Mouse (Mus musculus): ENCODE measurements around the gene Frmd5. TPM values are rescaled to one million over a fixed set of nuclear protein-coding genes. Genes with fewer than 3 reads are reported as not detected.
"Not testable (repeated sequence)": the region's sequence is repeated elsewhere in the genome, so short reads cannot be mapped to it uniquely, and the experiment has no call there.

Frmd5 gene
- 100 to 1,000 TPM; 161 to 204 TPM for total RNA-seq (2021)

DNA sequence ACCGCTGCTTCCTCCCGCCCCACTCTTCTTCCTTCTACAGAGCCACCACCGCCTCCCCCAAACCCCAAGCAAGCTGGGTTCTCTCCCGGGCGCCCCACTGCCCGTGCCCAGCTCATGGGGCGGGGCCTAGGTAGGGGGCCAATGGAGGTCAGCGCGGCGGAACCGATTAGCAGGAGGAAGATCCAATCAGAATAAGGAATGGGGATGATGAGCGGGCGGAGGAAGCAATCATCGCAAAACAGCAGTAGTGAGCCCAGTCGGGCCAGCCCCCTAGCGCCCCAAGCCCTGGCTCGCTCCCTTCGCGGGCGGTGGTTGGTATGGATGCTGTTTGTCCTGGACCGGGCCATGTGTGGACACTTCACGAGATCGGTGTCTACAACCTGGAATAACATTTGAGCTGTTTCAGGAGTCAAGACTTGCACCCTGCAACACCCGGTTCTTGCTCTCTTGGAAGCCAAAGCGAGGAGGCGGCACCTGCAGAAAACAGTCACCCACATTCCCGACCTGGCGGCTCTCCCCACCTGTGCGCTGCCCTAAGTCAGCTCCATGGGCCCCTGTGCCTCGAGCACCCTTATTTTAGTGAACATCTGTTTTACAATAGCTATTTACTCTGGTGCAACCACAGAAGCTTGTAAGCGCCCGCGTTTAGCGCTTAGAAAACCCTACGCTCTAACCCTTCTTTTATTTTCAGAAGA lies at the start of gene Frmd5:
Gene Frmd5, minus strand, starts transcription at position 129 of the 695 bp plus-strand sequence.
- peak; percentile 87 for DNase-seq

DNA sequence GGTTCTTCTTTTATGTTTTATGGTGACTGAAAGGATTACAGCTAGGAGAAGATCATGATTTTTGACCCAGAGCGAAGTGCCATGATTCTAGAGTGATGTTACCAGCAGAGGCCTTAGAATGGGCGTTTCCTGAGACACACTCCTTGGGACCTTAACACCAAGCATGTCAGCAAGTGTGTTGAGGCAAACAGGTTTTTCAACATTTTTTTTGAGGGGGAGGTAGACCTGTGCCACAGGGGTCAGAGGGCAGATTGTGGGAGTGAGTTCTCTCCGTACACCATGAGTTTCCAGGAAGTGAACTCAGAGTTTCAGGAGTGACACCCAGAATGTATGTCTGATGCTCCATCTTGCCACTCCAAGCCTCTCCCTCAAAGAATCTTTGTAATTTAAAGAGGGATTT lies 47.1 kb upstream of the Frmd5 start:
- no peak for DNase-seq

DNA sequence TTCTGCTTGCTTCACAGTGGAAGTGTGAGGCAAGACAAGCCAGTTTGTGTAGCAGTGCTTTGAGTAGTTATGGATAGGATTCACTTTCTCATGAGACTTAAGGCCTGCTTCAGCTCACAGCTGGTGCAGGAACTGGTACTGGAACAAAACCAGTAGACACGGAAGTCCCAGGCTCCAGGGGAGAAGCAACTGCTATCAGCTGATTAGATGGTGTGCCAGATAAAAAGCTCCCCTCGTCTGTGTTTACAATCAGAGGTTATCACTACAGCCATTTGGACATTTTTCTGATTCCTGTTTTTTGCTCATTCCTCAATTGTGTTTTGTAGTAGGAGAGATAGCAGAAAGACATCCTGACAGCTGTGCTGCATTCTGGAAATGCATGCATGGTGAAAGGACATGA lies 45.2 kb upstream of the Frmd5 start:
- no peak for DNase-seq

DNA sequence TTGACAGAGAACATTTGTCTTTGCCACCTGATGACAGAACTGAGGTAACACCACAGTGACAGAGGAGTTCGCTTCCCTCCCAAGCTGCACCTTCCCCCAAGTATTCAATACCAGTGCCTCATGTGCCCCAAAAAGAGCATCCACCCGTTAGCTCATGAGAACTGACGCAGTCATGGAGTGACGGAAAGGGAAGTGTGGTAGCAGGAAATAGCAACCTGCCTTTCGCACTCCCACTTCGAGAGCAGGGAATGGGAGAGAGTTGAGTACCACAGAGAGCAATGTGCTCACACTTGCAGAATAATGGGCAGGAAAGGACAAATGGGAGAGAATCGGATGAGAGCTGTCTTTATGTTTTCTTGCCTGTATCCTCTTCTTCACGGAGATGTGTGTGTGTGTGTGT lies 39.2 kb upstream of the Frmd5 start:
- DNase-seq = no peak

DNA sequence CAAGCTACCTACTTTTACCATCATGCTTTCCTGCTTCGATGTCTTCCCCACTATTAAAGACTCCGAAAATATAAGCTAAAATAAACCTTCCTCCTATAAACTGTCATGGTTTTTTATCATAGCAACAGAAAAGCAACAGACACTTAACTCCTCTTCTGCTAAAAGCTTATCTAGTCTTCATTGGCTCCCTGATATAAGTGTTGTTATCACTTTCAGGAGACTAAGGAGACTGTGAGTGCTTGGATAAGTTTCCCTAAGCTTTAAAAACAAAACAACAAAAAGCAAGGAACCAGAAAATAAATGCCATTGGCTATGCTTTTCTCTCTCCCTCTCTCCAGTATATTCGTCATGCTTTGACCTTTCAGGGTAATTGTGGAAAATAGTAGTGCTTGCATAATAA lies 35.4 kb upstream of the Frmd5 start:
- DNase-seq = no peak

DNA sequence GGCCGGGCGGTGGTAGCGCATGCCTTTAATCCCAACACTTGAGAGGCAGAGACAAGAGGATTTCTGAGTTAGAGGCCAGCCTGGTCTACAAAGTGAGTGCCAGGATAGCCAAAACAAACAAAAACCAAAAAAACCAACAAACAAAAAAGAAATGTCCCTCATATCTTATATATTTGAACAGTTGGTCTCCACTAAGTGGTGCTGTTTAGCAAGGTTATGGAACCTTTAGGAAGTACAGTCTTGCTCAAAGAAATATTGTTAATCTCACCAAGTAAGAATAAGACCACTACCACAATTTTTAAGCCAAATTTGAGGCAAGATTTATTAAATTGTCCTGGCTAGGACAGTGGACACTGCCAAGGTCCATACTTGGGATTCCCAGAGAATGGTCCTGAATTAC lies 34.6 kb upstream of the Frmd5 start:
- no peak for DNase-seq

DNA sequence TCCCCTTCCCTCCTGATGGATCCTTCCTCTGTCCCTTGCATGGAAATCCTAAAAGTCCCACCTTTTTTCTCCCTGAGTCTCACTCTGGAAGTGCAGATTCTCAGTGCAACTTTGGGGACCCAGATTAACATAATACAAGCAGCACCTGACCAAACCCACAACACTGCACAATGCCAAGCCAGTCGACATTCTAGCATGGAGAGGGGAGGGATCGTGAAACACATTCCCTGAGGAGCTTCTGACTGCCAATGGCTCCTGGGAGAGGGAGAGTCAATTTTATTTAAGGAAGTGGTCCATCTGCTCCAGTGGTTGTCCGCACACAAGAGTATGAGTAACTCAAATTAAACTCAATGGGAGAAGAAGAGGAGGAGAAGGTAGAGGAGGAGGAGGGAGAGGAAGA lies 28.0 kb upstream of the Frmd5 start:
- no peak for DNase-seq

DNA sequence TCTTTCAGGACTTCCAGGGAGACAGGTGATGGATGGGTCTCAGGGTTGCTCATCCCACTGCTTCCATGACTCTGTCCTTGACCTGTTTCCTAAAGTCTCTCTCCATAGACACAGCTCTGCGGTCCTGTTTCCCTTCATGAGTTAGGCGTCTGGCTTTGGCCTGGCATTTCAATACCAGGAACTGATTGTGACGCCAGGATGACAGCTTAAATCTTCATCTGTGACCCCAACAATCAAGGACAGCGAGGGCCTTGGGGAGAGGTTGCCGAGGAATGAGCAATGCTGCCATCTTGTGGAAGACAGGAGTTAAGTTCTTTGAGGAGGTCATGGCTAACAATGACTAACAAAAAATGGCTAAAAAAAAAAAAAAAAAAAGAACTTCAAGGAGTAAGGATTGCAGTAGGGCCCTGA lies 25.6 kb upstream of the Frmd5 start:
- DNase-seq = peak; percentile 67

DNA sequence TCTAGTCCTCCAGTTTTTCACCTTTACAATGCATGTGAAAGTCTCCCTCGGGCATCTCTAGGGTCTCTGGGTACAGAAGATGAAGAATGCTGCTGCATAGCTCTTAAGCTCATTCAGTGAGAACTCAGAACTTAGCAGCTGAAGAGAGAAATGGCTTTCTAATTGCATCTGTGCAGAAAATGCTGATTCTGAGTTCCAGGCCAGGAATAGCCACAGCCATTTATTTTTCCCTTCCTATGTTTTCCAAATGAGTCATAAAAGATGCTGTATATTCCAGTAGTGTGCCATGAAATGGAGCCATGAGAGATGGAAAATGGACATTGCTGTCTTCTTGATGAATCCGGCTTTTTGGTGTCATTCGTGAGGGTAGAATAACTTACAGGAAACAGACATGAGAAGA lies 21.5 kb upstream of the Frmd5 start:
- no peak for DNase-seq

DNA sequence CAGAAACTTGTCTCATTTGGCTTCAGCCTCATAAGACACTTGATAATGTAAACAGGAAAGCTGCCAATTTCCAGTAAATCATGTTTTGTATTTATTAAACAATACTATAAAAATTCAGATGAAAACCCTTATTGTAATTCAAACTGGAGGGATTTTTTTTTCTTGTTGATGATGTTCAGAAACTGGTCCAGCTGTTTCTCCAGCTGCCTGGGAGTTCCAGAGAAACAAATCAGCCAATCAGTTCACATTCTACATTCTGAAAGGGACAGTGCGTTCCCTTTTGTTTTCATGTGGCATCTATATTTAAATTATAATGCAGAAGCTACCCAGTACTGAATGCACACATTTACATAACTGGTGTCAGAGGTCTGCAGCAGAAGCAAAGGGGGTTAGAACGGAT lies 19.3 kb upstream of the Frmd5 start:
- DNase-seq = no peak

DNA sequence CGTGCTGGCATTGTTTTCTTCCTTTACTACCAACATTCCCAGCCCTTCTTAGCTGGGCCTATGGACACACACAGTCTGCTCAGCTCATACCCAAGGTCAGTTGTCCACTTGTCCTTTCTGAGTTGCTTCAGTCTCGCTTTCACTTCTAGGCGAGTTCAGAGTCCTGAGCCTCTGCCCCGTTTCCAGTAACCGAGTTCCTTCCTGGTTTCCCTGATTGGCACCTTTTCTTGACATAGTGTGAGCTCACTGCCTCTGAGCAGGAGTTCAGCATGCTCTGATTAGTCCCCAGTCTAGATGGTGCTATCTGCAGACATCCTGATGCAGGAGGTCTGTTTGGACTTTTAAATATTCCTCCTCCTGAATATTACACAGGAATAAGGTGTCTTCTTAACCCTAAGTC lies 17.8 kb upstream of the Frmd5 start:
- DNase-seq = no peak

DNA sequence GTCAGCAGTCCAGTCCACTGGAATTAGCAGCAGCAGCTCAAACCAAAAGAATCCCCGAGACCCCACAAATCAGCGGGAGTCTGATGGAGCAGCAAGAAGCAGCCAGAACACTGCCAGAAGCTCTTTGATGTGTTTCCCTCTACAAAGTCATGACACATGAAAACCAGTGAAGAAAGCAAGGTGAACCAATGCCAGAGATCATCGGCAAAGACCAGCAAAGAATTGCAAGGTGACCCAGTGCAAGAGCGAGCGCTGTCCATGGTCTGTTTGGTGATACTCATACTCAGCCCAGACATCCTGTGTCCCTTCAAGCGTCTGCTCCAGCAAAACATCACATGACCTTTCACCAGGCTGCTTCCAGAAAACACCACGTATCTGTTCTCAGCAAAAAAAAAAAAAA lies 14.9 kb upstream of the Frmd5 start:
- DNase-seq = no peak

DNA sequence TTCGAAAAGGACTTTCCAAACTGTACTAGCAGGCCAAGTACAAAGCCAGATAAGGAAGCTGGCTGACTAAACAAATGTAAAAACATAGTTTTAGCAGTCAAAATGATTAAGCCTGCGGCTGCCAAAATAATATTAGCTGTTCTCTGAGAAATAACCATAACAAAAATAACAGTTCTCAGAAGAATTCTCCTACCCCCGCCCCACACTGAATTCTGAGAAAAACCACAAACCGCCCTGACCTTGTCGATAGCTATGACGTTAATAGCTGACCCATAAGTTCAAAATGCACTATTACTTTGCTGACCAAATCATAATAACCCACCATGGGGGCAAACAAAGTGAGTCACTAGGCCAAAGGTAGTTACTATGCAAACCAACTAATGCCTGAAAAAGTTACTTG lies 4.0 kb upstream of the Frmd5 start:
- DNase-seq = not testable (repeated sequence)

DNA sequence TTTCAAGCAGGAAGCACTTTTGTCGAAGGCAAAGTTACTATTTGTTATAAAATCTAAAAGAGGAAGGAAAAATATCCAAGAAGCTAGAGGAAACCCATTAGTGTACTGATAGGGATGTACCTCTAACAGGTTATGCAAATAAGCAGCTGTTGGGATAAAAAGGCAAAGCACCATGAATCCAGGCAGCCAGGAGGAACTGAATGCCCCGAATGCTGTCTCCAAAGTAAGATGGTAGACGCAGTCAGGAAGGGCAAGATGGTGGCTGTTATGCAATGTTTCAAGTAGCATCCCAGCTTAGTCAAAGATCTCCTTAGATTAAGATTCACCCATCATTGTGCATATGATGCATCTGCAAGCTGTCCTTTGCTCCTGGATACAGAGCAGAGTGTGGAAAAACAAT lies 2.2 kb upstream of the Frmd5 start:
- DNase-seq = no peak

DNA sequence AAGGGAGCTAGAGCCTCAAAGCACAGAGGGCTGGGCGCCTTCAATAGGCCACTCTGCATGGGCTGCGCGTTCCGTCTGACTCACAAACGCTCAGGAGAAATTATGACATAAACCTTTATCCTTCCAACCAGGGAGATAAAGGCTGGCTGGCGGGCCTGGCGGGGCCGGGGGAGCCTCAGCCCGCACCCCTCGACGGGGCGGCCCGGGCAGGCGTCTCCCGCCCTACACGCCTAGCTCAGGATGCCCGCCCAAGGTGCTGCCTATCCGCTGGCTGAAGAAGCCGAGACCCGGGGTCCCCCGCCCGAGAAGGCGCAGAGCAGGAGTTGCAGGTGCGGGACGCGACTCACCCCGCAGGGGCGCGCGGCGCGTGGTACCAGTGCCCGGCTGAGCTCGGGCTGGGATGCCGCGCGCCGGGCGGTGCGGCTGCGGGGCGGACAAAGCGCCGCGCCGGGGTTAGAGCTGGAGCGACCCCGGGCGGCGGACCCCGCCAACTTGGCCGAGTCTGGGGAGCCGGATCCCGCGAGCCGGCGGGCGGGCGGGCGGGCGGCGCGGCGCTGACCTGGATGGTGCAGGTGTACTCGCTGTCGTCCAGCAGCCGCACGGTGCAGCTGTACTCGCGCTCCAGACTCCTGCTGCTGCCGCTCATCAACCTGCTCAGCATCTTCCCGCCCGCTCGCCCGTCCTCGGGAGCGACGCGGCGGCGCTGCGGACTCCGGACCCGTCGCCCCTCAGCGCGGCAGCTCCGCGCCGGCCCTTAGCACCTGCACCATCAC lies 530 bp downstream of the Frmd5 start:
- DNase-seq = peak; percentile 5

DNA sequence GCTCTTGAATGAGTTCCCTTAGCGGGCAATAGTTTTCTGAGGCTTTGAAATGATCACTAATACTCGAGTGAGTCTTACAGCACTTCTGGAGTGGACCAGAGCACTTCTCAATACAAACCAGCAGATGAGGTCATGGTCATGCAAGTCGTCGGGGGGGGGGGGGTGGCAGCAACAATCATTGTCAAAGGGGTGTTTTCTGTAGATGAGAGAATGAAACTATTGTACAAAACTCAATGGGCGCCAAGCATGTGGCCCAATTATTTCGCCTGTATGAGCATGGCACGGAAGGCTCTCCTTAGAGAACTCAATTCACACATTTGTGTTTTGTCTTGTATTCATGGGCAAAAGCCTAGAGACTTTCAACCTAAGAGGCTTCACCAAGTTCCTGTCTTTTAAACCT lies 7.8 kb downstream of the Frmd5 start:
- DNase-seq = no peak

DNA sequence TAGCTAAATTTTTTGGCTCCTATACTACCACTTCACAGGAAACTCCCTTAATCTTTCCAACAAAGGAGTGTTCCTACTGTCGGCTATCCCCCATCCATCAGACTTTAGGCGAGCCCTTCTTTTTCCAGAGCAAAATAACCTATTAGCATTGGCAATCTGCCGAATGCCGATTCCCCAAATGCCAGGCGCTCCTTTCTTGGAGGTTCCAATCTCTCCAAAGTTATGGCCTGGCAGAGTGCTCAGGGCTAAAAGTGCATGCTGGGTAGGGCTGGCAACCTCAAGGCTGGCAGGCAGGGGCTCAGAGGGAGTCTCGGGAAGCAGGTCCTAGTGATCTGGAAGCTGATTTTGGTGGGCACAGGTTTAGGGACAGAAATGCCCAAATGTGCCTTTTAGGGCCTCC lies 10.9 kb downstream of the Frmd5 start:
- no peak for DNase-seq

DNA sequence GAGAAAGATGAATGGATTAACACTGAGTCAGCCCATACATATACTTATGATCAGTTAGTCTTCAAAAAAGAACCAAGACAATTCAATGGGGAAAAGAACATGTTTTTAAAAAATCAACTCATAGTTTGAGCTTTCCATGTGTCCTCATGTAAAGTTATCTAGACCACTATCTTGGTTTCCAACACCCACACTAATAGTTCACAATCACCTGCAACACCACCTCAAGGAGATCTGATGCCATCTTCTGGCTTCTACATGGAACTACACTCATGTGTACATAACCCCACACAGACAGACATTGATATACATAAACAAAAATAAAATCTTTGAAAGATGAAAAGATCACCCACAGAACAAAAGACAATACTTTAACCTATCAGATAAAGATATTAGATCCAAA lies 17.1 kb downstream of the Frmd5 start:
- DNase-seq = no peak

DNA sequence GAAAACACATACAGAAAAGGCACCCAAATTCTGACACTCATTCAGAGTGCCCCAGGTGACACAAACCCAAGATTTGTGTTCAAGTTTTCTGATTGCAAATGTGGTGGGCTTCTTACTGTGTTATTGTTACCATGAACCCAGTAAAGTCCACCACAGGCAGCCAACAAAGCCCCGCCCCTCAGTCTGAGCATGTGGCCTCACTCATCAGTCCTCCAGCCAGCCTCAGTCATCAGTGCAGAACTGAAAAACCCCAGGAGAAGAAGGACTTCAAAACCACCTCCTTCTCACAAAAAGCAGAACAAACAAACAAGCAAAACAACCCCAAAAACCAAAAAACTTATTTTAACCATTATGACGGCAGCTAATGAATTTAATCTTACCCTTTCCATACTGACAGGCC lies 18.5 kb downstream of the Frmd5 start:
- DNase-seq = no peak

DNA sequence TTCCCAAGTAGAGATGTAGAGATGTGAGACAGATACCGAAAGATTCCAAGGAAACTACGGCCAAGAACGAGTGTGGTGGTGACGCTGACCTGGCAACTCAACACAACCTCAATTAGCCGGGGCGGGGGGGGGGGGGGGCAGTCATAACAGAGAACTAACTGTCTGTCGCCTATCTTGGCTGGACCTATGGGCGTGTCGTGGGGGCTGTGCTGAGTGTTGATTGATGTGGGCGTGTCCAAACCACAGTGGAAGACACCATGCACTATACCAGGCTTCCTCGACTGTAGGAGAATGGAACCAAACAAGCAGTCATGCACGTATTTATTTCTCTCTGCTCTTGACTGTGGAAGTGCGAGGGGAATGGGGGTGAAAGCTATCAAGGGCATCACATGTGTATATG lies 19.1 kb downstream of the Frmd5 start:
- DNase-seq = peak; percentile 13

DNA sequence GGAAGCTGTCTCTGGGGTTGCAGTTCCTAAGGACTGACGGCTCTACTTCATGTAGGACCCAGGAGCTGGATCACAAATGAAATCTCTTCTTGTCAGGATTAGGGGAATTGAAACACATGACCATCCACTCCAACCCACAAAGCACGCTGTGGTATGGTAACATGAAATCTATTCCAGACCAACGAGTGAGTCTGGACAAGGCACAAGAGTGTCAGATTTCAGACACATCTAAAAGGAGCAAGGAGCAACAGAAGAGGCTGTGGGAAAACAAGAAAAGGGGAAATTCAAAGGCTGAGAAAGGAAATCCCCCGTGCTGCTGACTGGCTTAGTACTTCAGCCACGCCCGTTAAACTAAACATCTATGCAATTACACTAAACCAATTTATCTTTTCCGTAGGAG lies 19.6 kb downstream of the Frmd5 start:
- no peak for DNase-seq

DNA sequence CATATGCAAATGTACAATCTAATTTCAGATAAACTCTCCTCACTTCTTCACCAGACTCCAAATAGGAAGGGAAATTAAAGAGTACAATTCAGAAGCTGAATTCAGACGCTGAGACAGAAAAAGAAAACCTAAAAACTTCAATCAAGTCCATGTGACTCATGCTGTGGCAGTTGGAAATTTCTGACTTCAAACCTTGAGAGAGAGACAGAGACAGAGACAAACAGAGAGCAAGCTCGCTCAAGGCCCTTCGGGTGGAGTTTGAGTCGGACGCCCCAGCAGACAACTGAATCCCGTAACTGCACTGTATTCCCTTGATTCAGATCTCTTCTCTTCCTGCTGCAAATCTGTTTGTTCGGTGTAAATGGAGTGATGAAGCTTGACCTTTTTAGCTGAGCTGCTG lies 30.7 kb downstream of the Frmd5 start:
- no peak for DNase-seq

DNA sequence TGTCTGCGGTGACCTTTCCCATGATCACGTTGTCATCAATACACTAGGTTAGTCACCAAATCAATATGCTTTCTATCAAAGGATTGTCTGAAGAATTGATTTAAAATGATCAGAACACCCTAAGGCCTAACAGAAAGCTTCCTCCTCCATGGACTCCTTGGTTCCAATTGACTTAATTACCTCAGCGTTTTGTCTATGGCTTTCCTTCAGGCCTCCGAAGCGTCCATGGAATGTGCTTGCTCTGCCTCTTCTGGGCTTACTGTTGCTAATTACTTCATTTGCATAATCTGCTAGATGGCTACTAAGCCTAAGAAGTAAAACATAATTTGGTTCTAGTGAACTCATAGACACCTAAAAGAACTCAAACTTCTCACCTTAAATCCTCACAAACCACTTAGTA lies 42.0 kb downstream of the Frmd5 start:
- no peak for DNase-seq

DNA sequence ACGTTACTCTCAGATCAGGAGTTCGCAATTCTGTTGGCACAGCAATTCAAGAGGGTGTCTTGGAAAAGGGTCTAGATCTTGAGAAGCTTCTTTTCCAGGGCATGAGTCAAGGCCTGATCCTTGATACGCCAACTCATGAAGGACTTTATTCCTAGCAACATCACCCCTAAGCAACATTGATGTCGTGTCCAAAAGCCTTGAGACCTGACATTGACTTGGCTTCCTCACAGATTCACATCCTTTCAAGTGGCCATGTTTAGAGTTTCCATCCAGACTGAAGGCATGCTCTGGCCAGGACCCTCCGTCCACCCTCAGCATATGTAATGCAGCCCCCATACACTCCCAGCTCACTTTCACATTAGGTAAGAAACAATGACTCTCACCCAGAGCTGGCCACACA lies 45.0 kb downstream of the Frmd5 start:
- no peak for DNase-seq

All from heart, postnatal 4 days (tissue).